Mouse (Mus musculus) cerebellum, adult (tissue): ENCODE results near the gene Hpn.

Experiments used
- ATAC-seq: cut with Nextera tagmentation; 2 replicates; pipeline ENCODE4 v1.9.2; 2017; ENCODE audit warnings: mild to moderate bottlenecking, moderate library complexity, mixed read lengths; ENCODE audit not compliant: insufficient number of reproducible peaks, low FRiP score, low TSS enrichment

Gene Hpn

DNA sequence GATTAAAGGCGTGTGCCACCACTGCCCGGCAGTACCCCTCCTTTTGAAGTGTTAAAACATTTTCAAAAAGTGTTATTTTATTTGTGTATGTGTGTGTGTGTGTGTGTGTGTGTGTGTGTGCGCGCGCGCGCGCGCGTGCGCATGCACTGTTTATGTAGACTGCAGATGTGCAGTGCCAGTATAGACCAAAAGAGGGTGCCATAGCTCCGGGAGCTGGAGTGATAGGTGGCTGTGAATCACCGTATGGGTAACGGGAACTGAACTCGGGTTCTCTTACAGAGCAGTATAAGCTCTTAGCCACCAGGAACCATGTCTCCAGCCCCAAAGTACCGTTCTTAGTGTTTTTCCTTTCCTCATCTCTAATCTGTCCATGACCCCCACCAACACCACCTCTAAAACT is 29.8 kb upstream of the Hpn start:
- no peak for ATAC-seq

GRCm38 (mm10) chr7:31140941-31141340 is 25.9 kb upstream of the Hpn start:
- no peak for ATAC-seq

GRCm38 (mm10) chr7:31140302-31140701 is 25.2 kb upstream of the Hpn start:
- ATAC-seq = no peak

GRCm38 (mm10) chr7:31139765-31140164 is 24.7 kb upstream of the Hpn start:
- peak; percentile 72; the same call in 1 of the 2 replicates for ATAC-seq

DNA sequence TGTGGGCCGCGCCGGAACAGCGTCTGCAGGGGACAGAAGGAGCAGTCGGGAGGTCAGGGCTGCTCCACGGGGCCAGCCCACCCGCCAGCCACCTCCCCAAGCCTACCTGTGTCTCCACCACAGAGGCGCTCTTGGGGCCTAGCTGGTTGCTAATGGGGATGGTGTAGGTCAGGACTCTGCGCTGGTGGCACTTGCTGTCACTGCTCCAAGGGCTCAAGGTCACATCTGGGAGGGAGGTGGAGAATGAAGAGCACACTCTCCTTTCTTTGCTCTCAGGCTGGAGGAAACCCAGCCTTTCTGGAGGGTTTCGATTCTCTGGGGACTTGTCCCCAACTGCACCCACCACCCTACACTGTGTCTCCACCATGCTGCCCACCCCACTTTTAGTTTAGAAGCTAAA is 20.6 kb upstream of the Hpn start:
- ATAC-seq = no peak

- no peak for ATAC-seq
These were observed 16.8 kb upstream of the Hpn start for GRCm38 (mm10) chr7:31131866-31132265.

DNA sequence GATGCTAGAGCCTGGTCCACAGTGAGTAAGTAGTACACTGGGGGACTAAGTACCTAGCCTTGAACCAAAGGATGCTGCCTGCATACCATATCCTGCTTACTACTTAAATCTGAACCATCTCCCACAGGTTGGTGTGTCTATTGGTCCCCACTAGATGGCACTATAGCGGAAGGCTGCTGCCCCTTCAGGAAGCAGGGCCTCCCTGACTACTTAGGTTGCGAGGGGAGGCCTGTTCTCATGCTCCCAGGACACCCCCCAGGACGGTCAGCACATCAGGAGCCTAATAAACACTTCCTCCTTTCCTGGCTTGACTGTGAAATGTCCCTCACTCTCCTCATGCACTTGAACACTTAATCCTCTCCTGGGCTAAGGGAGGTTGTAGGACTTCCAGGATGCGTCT is 15.8 kb upstream of the Hpn start:
- ATAC-seq = no peak

DNA sequence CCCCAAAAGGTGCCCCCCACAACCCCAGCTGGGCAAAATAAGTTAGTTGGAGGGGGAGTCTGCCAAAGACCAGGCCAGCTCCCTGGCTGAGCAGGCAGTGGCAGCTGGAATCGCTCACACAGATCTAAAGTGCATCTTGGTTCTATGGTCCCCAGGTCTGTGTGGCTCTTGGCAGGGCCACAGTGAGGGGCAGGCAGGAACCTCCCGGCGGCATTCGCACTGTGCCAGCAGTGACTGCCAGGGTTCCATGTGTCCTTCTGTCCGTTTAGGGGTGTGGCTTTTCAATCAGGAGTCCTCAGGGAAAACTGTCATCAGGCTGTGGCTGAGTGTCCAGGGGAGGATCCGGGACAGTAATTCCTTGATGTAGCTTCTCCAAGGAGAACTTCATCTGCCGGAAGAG is 15.1 kb upstream of the Hpn start:
- ATAC-seq = no peak

GRCm38 (mm10) chr7:31128157-31128705 is 13.1 kb upstream of the Hpn start:
- no peak for ATAC-seq

DNA sequence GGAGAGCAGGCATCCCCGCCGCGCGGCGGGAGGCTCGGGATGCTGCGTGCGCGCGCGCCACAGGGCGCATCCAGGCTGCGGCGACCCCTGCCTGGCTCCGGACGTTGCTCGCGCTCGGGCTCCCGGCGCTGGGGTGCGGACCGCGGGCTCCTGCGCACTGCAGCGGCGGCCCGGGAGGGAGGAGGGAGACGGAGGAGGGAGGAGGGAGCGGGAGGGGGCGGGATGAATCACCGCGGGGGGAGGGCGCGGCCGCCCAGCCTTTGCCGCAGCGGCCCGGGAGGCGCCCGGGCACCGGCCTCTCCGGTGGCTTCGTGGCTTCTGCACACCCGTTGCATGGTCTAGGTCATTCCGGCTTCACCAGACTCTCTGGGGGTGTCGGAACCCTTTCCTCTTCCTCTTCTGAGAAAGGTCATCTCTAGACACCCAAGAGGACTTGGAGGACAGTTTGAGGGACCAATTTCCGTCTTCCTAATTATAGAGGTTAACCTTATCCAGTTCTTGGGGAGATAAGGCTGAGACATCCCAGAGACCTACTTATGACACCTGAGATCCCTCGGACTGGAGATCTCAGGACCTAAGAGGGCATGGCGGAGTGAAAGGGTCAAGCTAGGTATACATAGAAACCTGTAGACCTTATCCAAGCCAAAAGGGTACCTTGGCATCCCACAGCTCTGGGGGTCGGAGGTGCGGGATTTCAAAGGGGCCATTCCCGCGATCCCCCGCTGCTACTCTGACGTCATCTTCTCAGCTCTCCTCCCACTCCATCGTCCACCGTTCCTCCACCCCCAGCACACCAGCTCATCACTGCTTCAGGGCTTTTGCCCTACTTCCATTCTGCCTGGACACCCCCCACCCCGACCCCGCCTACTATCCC is 12.0 kb upstream of the Hpn start, which contains the start of gene Scn1b:
Scn1b (minus strand) TSS at position 153 of the 874 bp plus-strand sequence.
- ATAC-seq = no peak; the same call in 1 of the 2 replicates

- ATAC-seq = no peak; the same call in 1 of the 2 replicates
These were observed 11.2 kb upstream of the Hpn start for GRCm38 (mm10) chr7:31126211-31126751.

- peak; percentile 19; the same call in 1 of the 2 replicates for ATAC-seq
These were observed 10.0 kb upstream of the Hpn start for GRCm38 (mm10) chr7:31125116-31125515.

- no peak for ATAC-seq
These were observed 9.3 kb upstream of the Hpn start for GRCm38 (mm10) chr7:31124381-31124780.

- ATAC-seq = no peak
These were observed 8.6 kb upstream of the Hpn start for GRCm38 (mm10) chr7:31123697-31124096.

- peak; percentile 50; the same call in 1 of the 2 replicates for ATAC-seq
These were observed 7.8 kb upstream of the Hpn start for GRCm38 (mm10) chr7:31122641-31123631.

- ATAC-seq = no peak
These were observed 4.5 kb upstream of the Hpn start for GRCm38 (mm10) chr7:31119556-31119955.

GRCm38 (mm10) chr7:31118486-31118885 is 3.4 kb upstream of the Hpn start:
- no peak for ATAC-seq

GRCm38 (mm10) chr7:31117465-31117864 is 2.4 kb upstream of the Hpn start:
- no peak for ATAC-seq

DNA sequence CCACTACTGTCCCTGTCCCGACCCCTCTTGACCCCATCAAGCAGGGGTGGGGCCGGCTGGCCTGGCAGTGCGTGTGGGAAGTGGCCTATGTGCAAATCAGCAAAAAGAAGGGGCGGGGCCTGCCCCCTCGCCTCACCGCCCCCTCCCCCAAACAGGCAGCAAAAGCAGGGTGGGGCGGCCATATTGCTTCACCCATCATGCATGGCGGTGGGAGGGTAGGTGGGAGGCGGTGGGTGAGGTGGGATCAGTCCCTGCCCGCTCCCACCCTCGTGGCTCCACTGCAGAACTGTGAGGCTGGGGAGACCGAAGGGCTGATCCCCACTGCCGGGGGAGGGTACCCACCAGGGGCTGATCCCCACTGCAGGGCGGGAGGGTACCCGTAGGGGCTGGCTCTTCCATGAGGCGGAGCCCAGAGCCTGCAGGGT is 1.6 kb upstream of the Hpn start:
- no peak for ATAC-seq

- no peak for ATAC-seq
These were observed 525 bp upstream of the Hpn start for GRCm38 (mm10) chr7:31115587-31116043.
